Mouse (Mus musculus) liver, adult (tissue): Measurements from ENCODE around the gene Eri3.

ENCODE experiments used
- GATA4 ChIP-seq: IDR thresholded peaks from 2 replicates; pipeline ENCODE4 v1.6.1; 2014; ENCODE audit warnings: mild to moderate bottlenecking, low read length; ENCODE audit not compliant: insufficient replicate concordance

The Eri3 gene

DNA sequence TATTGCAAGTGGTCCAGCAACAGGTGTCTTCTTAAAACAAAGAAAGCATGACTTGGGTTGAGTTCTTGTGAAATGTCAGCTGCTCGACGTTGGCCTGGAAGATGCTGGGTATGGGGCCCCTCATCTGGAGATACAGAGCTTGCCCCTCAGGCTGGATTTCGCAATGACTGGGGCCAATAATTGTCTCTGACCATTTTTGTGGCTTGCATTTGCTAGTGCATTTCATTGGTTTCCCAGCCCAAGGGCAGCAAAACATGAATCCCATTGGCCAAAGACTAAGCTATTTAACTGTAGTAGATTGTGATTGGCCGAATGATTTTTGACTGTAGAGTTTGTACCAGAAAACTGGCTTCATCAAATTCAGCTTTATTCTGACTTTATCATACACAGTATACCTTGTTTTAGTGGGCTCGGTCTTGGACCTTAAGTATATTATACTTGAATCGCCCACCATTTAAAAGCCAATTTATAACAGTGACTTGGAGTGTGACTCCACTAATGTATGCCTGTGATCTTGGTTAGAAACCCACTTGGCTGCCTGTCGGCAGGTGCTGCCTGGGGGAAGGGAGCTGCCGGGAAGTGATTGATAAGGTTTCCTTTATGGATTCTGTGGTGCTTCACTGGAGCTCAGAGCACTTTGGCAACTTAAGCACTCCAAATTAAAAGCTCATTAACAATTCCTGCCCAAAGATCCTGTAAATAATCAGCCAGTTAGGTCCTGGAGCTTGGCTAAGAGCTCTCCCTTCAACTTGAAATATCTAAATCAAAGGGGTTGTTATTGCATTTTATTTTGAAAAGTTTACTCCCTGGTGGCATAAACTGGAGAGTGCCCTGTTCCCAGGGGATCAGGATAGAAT is 1.2 kb downstream of the Eri3 start:
- TF ChIP-seq GATA4 = no peak

DNA sequence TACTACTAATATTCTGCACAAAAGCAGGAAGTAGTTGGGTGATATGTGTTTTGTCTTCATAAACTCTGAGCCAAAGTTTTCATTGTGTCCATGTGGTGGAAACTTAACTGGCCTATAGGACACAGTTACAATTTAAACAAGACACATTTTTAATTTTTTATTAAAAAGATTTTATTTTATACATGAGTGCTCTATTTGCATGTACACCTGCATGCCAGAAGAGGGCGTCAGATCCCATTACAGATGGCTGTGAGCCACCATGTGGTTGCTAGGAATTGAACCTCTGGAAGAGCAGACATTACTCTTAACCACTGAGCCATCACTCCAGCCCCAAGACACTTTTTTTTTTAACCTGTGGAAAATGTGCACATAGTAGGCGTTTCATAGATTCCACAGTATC is 5.3 kb downstream of the Eri3 start:
- TF ChIP-seq GATA4 = no peak

GRCm38 (mm10) chr4:117556372-117556771 is 6.2 kb downstream of the Eri3 start:
- TF ChIP-seq GATA4 = no peak

- no peak for TF ChIP-seq GATA4
Observed at GRCm38 (mm10) chr4:117557068-117557645, 7.0 kb downstream of the Eri3 start.

DNA sequence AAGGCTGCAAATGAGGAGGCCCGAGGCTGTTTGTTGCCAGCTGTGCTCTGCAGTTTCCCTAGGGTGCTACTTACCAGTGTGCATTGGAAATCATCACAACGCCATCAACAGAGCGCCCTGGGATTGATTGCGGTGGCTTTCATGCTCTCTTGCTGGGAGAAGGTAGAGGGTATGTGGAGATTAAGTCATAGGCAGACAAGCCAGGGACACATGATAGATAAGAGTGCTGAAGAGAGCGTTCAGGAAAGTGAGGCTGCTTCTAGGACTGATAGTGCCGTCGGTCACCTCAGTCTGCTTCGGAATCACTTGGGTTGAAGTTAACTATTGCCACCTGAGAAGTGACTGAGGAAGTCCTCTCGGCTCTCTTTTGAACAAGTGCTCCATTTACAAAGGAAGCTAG is 13.8 kb downstream of the Eri3 start:
- no peak for TF ChIP-seq GATA4

GRCm38 (mm10) chr4:117568846-117569245 is 18.7 kb downstream of the Eri3 start:
- TF ChIP-seq GATA4 = no peak

DNA sequence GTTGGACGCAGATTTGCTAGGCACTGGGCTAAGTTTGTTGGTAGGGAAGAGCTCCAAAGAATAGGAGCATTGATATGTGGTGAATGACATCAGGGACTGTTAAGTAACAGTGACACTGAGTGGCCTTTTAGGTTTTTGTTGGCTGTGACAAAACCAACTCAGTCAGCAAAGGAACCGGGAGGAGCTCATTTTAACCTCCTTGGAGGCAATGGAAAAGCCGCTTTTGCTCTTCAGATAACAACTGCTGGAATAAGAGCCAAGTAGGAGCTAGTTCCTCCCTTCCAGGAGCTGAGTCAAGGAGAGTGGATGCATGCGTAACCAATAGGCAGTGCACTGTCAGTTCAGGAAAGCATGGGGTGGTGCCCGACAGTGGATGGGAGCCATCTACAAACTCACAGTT is 20.8 kb downstream of the Eri3 start:
- TF ChIP-seq GATA4 = no peak

DNA sequence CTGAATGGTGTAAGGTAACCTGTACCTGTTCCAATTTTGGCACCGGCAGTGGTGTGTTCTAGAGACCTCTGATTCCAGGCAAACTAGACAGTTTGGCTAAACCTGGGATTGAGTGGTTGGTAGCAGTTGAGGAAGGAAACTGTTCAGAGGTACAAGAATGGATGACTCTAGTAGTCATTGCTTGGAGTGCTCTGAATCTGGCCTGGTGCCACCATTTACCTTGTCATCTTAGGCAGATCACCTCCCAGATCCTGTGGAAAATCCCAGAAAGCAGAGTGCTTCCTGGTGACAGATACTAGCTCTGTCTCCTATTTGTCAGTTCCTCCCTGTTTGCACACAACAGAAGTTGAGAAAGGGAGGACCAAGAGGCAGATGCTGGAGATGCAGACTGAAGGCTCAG is 27.4 kb downstream of the Eri3 start:
- no peak for TF ChIP-seq GATA4

DNA sequence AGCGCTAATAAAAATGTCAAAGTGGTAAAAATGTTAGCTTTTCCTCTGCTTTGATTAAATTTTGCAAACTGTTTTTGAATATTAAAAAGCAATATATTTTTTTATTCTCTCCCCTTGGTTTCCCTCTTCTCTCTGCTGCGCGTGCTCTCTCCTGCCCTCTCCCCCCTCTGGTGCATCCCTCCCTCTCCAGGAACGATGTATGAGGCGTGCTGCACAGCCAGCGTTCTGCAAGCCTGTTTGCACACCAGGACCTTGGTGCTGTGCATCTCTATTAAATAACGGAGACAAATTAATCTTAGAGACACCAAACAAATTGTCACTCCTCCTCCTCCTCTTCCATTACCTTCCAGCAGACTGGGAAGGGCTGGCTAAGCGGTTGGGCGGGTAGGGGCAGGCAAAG is 31.5 kb downstream of the Eri3 start:
- TF ChIP-seq GATA4 = no peak

- TF ChIP-seq GATA4 = no peak
Observed at GRCm38 (mm10) chr4:117585995-117586394, 35.8 kb downstream of the Eri3 start.

DNA sequence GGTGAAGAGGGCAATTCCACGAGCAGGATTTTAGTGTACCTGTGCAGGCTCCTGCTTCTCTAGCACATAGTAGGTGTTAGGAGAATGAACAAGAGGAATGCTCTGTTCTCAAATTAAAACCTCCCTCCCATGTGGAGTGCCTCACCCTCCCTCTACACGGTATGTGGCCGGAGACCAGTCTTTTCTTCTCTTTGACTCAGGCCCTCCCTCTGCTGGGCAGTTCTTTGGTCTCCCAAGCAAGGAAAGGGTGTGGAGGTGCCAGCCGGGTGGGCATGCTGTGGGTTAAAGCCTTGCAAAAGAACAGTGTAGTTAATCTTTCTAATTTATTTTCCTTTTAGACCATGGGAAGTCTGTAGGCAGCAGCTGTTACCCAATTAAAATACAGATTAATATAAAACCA is 37.3 kb downstream of the Eri3 start:
- TF ChIP-seq GATA4 = no peak

GRCm38 (mm10) chr4:117589081-117589660 is 39.0 kb downstream of the Eri3 start:
- TF ChIP-seq GATA4 = no peak

- TF ChIP-seq GATA4 = no peak
Observed at GRCm38 (mm10) chr4:117590781-117591180, 40.6 kb downstream of the Eri3 start.

GRCm38 (mm10) chr4:117592206-117592605 is 42.0 kb downstream of the Eri3 start:
- no peak for TF ChIP-seq GATA4

DNA sequence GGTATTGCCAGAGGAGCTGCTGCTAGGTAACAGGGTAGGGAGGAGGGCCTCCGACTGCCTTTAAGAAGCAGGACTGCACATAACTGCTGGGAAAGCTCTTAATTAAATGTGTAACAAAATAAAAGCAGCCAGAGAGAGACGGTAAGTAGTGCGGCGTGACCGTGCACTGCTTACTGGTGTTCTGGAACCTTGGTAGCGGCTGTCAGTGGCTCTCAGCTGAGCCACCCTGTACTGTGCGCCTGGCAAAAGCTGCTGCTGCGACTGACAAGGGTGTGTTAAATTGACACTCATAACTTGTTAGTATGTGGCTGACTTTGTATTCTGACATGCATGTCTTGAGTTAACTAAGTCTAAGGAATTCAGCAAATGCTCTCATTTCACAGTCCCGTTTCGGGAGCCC is 45.1 kb downstream of the Eri3 start:
- no peak for TF ChIP-seq GATA4

GRCm38 (mm10) chr4:117599986-117600565 is 49.9 kb downstream of the Eri3 start:
- no peak for TF ChIP-seq GATA4

GRCm38 (mm10) chr4:117601338-117601776 is 51.2 kb downstream of the Eri3 start:
- TF ChIP-seq GATA4 = no peak
